ENCODE assay signal across 16 mouse cellular contexts in genomic region chr12:12517020-12517419, GRCm38 (mm10).
"Had no signal": no experiment of that assay in that cellular context is flagged by ENCODE, and none has a peak within 500 bp of the region (broad histone marks: within the 10 kb centered on the region; RNA-seq: fewer than 3 reads in every experiment).

No protein-coding gene starts in this region.

- H3K4me1 ChIP-seq: midbrain, embryonic 12.5 days; neural tube, embryonic 13.5 days; neural tube, embryonic 15.5 days; stomach, embryonic 15.5 days had no signal

- H3K9me3 ChIP-seq: midbrain, embryonic 10.5 days; midbrain, embryonic 12.5 days; neural tube, embryonic 13.5 days; neural tube, embryonic 15.5 days; stomach, embryonic 15.5 days had no signal

- H3K4me3 ChIP-seq: midbrain, embryonic 10.5 days; midbrain, embryonic 12.5 days; myocyte; neural tube, embryonic 13.5 days; neural tube, embryonic 15.5 days; stomach, embryonic 15.5 days had no signal

- DNase-seq: lung, adult 18-20 months; lung, embryonic 14.5 days; lung, postnatal 10 days; lung, postnatal 4 days; midbrain, embryonic 14.5 days; right cerebral cortex, postnatal 14 days; thymus, adult 2 months; thymus, postnatal 25 days; thymus, postnatal 4 days had no signal

- H3K9ac ChIP-seq: lung, embryonic 14.5 days; midbrain, embryonic 12.5 days; neural tube, embryonic 13.5 days; neural tube, embryonic 15.5 days; stomach, embryonic 15.5 days had no signal

- H3K27me3 ChIP-seq: midbrain, embryonic 12.5 days; neural tube, embryonic 13.5 days; neural tube, embryonic 15.5 days; stomach, embryonic 15.5 days had no signal

- H3K4me2 ChIP-seq: lung, embryonic 14.5 days; midbrain, embryonic 12.5 days; neural tube, embryonic 13.5 days; neural tube, embryonic 15.5 days; stomach, embryonic 15.5 days had no signal

- ATAC-seq: midbrain, embryonic 16.5 days had no signal

- H3K36me3 ChIP-seq: midbrain, embryonic 10.5 days; midbrain, embryonic 12.5 days; neural tube, embryonic 13.5 days; neural tube, embryonic 15.5 days; stomach, embryonic 15.5 days had no signal

- H3K27ac ChIP-seq: midbrain, embryonic 10.5 days; midbrain, embryonic 12.5 days; neural tube, embryonic 13.5 days; neural tube, embryonic 15.5 days; stomach, embryonic 15.5 days had no signal
